ENCODE assay signal across 8 mouse cellular contexts in genomic region chr7:41598615-41599014, GRCm38 (mm10). TPM values are rescaled to one million over a fixed set of nuclear protein-coding genes. Genes with fewer than 3 reads are reported as not detected.
DNase-seq lines count a peak whose midpoint lies in the region; ATAC-seq and TF ChIP-seq lines count a peak whose summit lies in the region.

No protein-coding gene starts in this region.

- TF ChIP-seq POLR2A in lung, adult 2 months (IDR thresholded peaks at IDR 0.05; ENCODE audit: borderline replicate concordance, extremely low read depth, low read depth, low read length): no peak

- H3K9ac ChIP-seq in embryonic facial prominence, embryonic 13.5 days: peak overlapping the region; percentile 80
- H3K9ac ChIP-seq in intestine, embryonic 15.5 days: peak overlapping the region; percentile 64
- no peak overlapping the region for H3K9ac ChIP-seq in neural tube, embryonic 12.5 days

- H3K4me2 ChIP-seq in embryonic facial prominence, embryonic 13.5 days: peak overlapping the region; percentile 76
- H3K4me2 ChIP-seq in intestine, embryonic 15.5 days (replicated peaks): peak overlapping the region; percentile 74
- peak overlapping the region; percentile 72 for H3K4me2 ChIP-seq in neural tube, embryonic 12.5 days (replicated peaks)

- no peak for DNase-seq in lung, adult 2 months
- DNase-seq in lung, postnatal 36 days: no peak
- DNase-seq in gastrocnemius, postnatal 10 days: no peak
- no peak for DNase-seq in frontal cortex, adult 2 months (ENCODE audit: extremely low spot score in 1 of 2, low spot score in 1 of 2)
- no peak for DNase-seq in thymus, adult 18-20 months

- H3K36me3 ChIP-seq in embryonic facial prominence, embryonic 13.5 days: no peaks in the 10 kb centered on the region
- H3K36me3 ChIP-seq in intestine, embryonic 15.5 days: no peaks in the 10 kb centered on the region
- no peaks in the 10 kb centered on the region; the same call in 1 of the 2 replicates for H3K36me3 ChIP-seq in neural tube, embryonic 12.5 days

- no peaks in the 10 kb centered on the region for H3K9me3 ChIP-seq in embryonic facial prominence, embryonic 13.5 days
- no peaks in the 10 kb centered on the region for H3K9me3 ChIP-seq in intestine, embryonic 15.5 days
- no peaks in the 10 kb centered on the region for H3K9me3 ChIP-seq in neural tube, embryonic 12.5 days

- ATAC-seq in embryonic facial prominence, embryonic 13.5 days (ENCODE audit: insufficient number of reproducible peaks, insufficient read depth, low FRiP score, low TSS enrichment, low read depth): no peak
- ATAC-seq in intestine, embryonic 15.5 days: peak; percentile 23
- ATAC-seq in neural tube, embryonic 12.5 days (ENCODE audit: low FRiP score, low read depth): peak; percentile 46

- no peak overlapping the region for H3K27ac ChIP-seq in embryonic facial prominence, embryonic 13.5 days
- no peak overlapping the region for H3K27ac ChIP-seq in intestine, embryonic 15.5 days
- no peak overlapping the region for H3K27ac ChIP-seq in neural tube, embryonic 12.5 days

- H3K27me3 ChIP-seq in embryonic facial prominence, embryonic 13.5 days: no peaks in the 10 kb centered on the region
- H3K27me3 ChIP-seq in intestine, embryonic 15.5 days (replicated peaks): no peaks in the 10 kb centered on the region
- H3K27me3 ChIP-seq in neural tube, embryonic 12.5 days (replicated peaks): no peaks in the 10 kb centered on the region

- no peak for TF ChIP-seq CTCF in lung, adult 2 months (IDR thresholded peaks at IDR 0.05; ENCODE audit: insufficient read depth, low read length)

- H3K4me3 ChIP-seq in lung, adult 2 months (replicated peaks; ENCODE audit: extremely low read depth, low read depth, low read length): peak overlapping the region; percentile 51
- peak overlapping the region; percentile 65 for H3K4me3 ChIP-seq in embryonic facial prominence, embryonic 13.5 days
- H3K4me3 ChIP-seq in intestine, embryonic 15.5 days (replicated peaks): peak overlapping the region; percentile 61
- peak overlapping the region; percentile 57 for H3K4me3 ChIP-seq in neural tube, embryonic 12.5 days

- no peaks in the 10 kb centered on the region for H3K4me1 ChIP-seq in lung, adult 2 months (ENCODE audit: control insufficient read depth, insufficient read depth, low read length)
- peaks cover 6% of the 10 kb centered on the region; the same call in 1 of the 2 replicates for H3K4me1 ChIP-seq in embryonic facial prominence, embryonic 13.5 days
- no peaks in the 10 kb centered on the region for H3K4me1 ChIP-seq in intestine, embryonic 15.5 days (replicated peaks)
- H3K4me1 ChIP-seq in neural tube, embryonic 12.5 days: peaks cover 6% of the 10 kb centered on the region

- 41% methylated on average over 5 of the region's 5 CpGs for WGBS in lung, adult 2 months
- WGBS in embryonic facial prominence, embryonic 13.5 days: 51% methylated on average over 5 of the region's 5 CpGs
- WGBS in intestine, embryonic 15.5 days: 45% methylated on average over 5 of the region's 5 CpGs
- WGBS in neural tube, embryonic 12.5 days: 49% methylated on average over 5 of the region's 5 CpGs

RNA-seq across cellular contexts. Expression of gene 2610021A01Rik, which starts 0.4 kb away (rescaled TPM):
- polyA plus RNA-seq in lung, adult 2 months (2012; rRNA removed): 1.8 and 4.3 TPM in 2 replicates
- 13.2 and 16.1 TPM in 2 replicates for polyA plus RNA-seq in embryonic facial prominence, embryonic 13.5 days (2015; fragmentation: Nextera tagmentation; extraction: Ambion mirVana)
- 8.7 and 10.4 TPM in 2 replicates for polyA plus RNA-seq in intestine, embryonic 15.5 days (2015; fragmentation: Nextera tagmentation; extraction: Ambion mirVana)
- 12.2 and 15.6 TPM in 2 replicates for polyA plus RNA-seq in neural tube, embryonic 12.5 days (2016; fragmentation: Nextera tagmentation; extraction: Ambion mirVana)
- total RNA-seq in gastrocnemius, postnatal 10 days (2021): 10 to 100 TPM in 1 of 2 experiments, 1 to 10 TPM in 1; 8.6 to 10.9 TPM
- polyA plus RNA-seq in frontal cortex, adult 2 months (2012; rRNA removed): 13.2 and 13.6 TPM in 2 replicates

RNA-seq across cellular contexts. Expression of gene Gm6871, which starts 25.2 kb away (rescaled TPM):
- not detected in 2 replicates for polyA plus RNA-seq in lung, adult 2 months (2012; rRNA removed)
- not detected in 2 replicates for polyA plus RNA-seq in embryonic facial prominence, embryonic 13.5 days (2015; fragmentation: Nextera tagmentation; extraction: Ambion mirVana)
- polyA plus RNA-seq in intestine, embryonic 15.5 days (2015; fragmentation: Nextera tagmentation; extraction: Ambion mirVana): not detected in 2 replicates
- not detected in 2 replicates for polyA plus RNA-seq in neural tube, embryonic 12.5 days (2016; fragmentation: Nextera tagmentation; extraction: Ambion mirVana)
- not detected for total RNA-seq in gastrocnemius, postnatal 10 days (2021)
- polyA plus RNA-seq in frontal cortex, adult 2 months (2012; rRNA removed): not detected in 2 replicates

RNA-seq across cellular contexts. Expression of gene Zfp788, which starts 34.4 kb away (rescaled TPM):
- 1.1 and 1.5 TPM in 2 replicates for polyA plus RNA-seq in lung, adult 2 months (2012; rRNA removed)
- polyA plus RNA-seq in embryonic facial prominence, embryonic 13.5 days (2015; fragmentation: Nextera tagmentation; extraction: Ambion mirVana): 15.3 and 15.6 TPM in 2 replicates
- 7.5 and 7.6 TPM in 2 replicates for polyA plus RNA-seq in intestine, embryonic 15.5 days (2015; fragmentation: Nextera tagmentation; extraction: Ambion mirVana)
- polyA plus RNA-seq in neural tube, embryonic 12.5 days (2016; fragmentation: Nextera tagmentation; extraction: Ambion mirVana): 19.5 and 20.3 TPM in 2 replicates
- total RNA-seq in gastrocnemius, postnatal 10 days (2021): 1 to 10 TPM; 7.4 to 8.6 TPM
- 18.6 and 21.1 TPM in 2 replicates for polyA plus RNA-seq in frontal cortex, adult 2 months (2012; rRNA removed)
